Mouse (Mus musculus) heart, adult 18-20 months (tissue): ENCODE measurements around the gene Fthl17b. TPM values are rescaled to one million over a fixed set of nuclear protein-coding genes. Genes with fewer than 3 reads are reported as not detected.
A peak's percentile ranks its signal among the peaks of the same experiment; 100 is the strongest.
"Not testable (repeated sequence)": the region's sequence is repeated elsewhere in the genome, so short reads cannot be mapped to it uniquely, and the experiment has no call there.

Experiments used
- DNase-seq, 2 experiments: peaks; one replicate each; pipeline ENCODE4 v3.0.0; 2021 to 2022; ENCODE audit warnings: mixed read lengths in 1 of 2
- long read RNA-seq, 2 experiments: library from polyadenylated mRNA; stranded (forward); transcript quantifications; one replicate each; pipeline ENCODE4 v2.0.0; 2021
- total RNA-seq, 2 experiments: library from RNA; stranded (reverse); gene quantifications; 2 replicates each; pipeline ENCODE4 v1.2.3; 2021

Fthl17b gene
- total RNA-seq, result not detected
- long read RNA-seq, experiment 1, result 0 reads
- long read RNA-seq, experiment 2, result 0 reads

DNA sequence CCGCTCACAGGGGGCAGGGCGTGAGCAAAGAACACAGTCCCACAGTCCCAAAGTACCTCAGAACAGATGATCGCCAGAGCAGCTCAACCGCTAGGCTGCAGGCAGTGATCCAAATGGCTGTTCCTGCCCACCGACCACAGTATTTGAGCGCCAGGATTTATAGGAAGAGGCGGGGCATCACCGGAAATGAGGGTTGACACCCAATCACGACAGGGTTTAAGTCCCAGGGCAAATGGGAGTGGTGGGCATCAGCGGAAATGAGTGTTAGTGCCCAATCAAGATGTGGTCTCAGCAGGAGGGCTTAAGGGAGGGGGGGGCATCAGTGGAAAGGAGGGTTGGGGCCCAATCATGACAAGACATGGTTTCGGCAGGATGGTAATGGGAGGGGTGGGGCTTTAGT, at the start of gene Fthl17b:
Gene Fthl17b (minus strand): TSS at position 101 of the 400 bp plus-strand sequence.
- not testable (repeated sequence) for DNase-seq

DNA sequence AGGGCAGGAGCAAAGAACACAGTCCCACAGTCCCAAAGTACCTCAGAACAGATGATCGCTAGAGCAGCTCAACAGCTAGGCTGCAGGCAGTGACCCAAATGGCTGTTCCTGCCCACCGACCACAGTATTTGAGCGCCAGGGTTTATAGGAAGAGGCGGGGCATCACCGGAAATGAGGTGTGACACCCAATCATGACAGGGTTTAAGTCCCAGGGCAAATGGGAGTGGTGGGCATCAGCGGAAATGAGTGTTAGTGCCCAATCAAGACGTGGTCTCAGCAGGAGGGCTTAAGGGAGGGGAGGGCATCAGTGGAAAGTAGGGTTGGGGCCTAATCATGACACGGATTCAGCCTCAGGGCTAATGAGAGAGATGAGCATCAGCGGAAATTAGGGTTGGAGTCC, 23.9 kb upstream of the Fthl17b start, which contains the start of gene Fthl17d:
Gene Fthl17d (minus strand): TSS at position 101 of the 400 bp plus-strand sequence.
- not testable (repeated sequence) for DNase-seq

DNA sequence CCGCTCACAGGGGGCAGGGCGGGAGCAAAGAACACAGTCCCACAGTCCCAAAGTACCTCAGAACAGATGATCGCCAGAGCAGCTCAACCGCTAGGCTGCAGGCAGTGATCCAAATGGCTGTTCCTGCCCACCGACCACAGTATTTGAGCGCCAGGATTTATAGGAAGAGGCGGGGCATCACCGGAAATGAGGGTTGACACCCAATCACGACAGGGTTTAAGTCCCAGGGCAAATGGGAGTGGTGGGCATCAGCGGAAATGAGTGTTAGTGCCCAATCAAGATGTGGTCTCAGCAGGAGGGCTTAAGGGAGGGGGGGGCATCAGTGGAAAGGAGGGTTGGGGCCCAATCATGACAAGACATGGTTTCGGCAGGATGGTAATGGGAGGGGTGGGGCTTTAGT, 13.7 kb upstream of the Fthl17b start, which contains the start of gene Fthl17c:
Gene Fthl17c (minus strand): TSS at position 101 of the 400 bp plus-strand sequence.
- not testable (repeated sequence) for DNase-seq

DNA sequence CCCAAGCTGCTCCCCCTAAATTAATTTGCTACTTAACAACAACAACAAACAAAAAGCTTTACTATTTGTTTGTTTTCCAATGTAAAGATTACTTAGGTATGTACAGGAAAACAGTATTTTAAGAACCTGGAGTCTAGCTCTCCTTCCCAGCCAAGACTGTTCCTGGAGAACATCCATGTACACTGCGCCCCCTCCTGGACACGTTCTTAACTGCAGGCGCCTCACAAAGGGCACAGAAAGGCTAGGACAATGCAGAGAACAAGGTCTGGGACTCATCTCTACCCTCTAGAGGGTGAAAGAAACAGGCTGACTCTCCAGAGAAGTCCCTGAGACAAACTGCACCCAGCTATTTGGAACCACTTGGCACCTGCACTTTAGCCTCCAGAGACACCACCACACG, 1.8 kb upstream of the Fthl17b start:
- not testable (repeated sequence) for DNase-seq

DNA sequence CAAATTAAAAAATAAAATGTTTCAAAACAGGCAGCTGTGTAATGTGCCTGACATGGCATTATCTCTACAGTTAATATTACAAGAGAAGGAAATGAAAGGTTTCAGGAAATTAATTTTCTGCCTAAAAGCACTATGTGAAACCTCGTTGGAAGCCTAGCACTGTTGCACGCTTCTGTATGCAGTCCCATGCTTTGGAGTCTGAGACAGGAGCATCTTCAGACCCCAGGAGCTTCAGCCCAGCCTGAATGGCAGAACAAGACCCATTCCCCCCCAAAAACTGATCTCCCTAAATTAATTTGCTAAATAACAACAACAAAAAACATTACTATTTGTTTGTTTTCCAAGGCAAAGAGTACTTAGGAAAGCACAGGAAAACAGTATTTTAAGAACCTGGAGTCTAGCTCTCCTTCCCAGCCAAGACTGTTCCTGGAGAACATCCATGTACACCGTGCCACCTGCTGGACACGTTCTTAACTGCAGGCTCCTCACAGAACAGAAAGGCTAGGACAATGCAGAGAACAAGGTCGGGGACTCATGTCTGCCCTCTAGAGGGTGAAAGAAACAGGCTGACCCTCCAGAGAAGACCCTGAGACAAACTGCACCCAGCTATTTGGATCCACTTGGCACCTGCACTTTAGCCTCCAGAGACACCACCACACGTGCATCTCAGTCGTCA, 14.5 kb downstream of the Fthl17b start:
- peak; percentile 71 to 86 for DNase-seq

DNA sequence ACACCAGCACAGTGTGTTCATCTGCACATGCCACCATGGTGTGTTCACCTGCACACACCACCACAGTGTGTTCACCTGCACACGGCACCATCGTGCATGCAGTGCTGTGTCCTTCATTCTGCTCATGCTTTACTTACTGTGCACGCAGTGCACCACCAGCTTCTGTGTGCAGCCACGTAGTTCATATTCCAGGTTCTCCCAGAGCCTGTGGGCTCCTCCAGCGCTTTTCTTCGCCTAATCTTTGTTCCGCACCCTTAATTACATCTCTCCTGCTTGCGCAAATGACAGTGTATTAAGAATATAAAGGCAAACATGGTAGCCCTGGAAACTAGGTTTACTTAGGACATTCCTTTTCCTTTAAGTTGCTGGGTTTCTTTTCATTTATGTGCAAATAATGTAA, 18.7 kb downstream of the Fthl17b start:
- DNase-seq, result no peak

DNA sequence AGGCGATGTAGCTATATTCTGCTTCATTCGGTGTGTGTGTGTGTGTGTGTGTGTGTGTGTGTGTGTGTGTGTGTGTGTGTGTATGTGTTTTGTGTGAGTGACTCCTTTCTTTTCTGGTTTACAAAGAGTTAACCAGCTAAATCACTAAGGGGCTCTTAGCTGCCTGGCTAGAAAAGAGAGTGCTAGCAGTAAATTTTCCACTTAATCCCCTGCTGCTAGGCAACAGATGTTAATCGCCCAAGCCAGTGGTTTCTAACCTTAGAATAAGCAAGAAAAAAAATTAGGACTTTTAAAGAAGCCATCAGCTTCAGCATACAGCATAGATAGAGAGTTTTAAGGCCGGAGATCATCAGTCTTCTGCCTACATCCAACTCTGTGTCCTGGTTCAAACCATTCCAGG, 35.5 kb downstream of the Fthl17b start:
- DNase-seq, result no peak

DNA sequence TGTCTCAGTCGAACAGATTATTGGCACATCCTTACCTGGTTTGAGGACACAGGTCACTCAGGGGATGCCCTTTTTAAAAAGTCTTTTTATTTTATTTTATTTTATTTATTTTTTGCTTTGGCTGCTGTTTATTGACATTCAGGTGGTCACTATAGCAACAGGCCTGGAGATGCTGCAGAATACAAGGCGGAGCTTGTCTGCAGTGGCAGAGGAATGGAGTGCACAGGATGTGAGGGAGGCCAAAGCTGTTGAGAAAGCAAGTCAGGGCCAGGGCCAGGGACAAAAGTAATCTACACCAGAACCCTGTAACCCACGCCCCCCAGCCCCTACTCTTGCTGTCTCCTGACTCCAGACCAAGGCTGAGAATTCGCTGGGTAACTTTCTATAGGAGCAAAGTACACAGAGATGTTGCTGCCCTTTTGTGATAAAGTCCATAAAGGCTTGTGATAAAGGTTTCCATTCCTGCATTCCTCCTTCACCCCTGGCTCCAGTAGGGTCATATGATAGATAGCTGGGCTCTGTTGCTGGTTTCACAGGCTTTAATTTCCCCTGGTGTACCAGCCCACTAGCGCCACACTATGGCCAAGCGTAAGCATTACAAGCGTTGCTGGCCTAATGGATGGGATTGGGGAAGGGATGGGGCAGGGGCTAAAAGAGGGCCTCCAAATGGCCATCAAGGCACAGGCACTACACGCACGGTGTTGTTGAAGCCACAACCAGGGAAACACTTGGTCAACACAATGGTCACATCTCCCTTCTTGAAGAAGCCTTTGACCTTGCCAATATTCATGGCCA, 40.8 kb downstream of the Fthl17b start:
- peak; percentile 0 to 3 for DNase-seq

DNA sequence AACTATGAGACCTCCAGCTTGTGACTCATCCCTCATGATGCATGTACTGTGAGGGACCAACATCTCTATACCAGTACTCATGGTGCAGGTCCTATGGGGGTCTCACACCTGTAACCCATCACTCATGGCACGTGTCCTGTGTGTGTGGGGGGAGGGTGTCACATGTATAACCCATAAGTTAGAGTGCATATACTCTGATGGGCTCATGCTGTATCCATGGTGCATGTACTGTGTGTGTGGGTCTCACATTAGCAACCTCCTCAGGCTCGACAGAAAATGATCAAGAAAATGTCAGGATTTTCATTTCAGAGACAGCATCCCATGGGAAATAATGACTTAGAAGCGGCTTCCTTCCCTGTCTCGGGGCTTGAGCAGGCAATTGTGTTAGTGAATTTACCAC, 41.7 kb downstream of the Fthl17b start:
- no peak for DNase-seq

Other genes starting within 250 kb of the Fthl17b start
- not detected for gene Ssx9, start 214.5 kb downstream of the Fthl17b start, total RNA-seq
- not detected for gene Ssxb5, start 159.3 kb downstream of the Fthl17b start, total RNA-seq
- gene Gm6592, start 119.0 kb downstream of the Fthl17b start, total RNA-seq, result not detected
- not detected for gene Gm5751, start 88.7 kb downstream of the Fthl17b start, total RNA-seq
- gene B630019K06Rik, start 70.6 kb downstream of the Fthl17b start, total RNA-seq, result under 1 TPM; 0.57 to 0.77 TPM
- gene Fthl17c, start 13.6 kb upstream of the Fthl17b start, total RNA-seq, result not detected
- gene Fthl17d, start 23.8 kb upstream of the Fthl17b start, total RNA-seq, result not detected
- gene Fthl17e, start 70.5 kb upstream of the Fthl17b start, total RNA-seq, result not detected
- not detected for gene Fthl17f, start 100.0 kb upstream of the Fthl17b start, total RNA-seq
- not detected for gene 4930402K13Rik, start 141.6 kb upstream of the Fthl17b start, total RNA-seq
- gene Lancl3, start 236.9 kb upstream of the Fthl17b start, total RNA-seq, result 1 to 10 TPM; 5.6 to 7.5 TPM